In the genomic region with DNA sequence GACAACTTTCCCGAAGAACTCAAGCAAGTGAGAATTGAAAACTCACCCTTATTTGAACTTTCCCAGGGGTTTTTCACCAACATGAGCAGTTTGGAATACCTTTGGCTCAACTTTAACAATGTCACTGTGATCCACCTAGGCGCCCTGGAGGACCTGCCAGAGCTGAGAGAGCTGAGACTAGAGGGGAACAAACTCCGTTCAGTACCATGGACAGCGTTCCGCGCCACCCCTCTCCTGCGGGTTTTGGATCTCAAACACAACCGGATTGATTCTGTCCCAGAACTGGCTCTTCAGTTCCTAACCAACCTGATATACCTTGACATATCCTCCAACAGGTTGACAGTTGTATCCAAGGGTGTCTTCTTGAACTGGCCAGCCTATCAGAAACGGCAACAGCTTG, we compare ENCODE assay signal across 9 mouse cellular contexts. TPM values are rescaled to one million over a fixed set of nuclear protein-coding genes. Genes with fewer than 3 reads are reported as not detected.
DNase-seq lines count a peak whose midpoint lies in the region; ATAC-seq lines count a peak whose summit lies in the region.
"Had no signal": no experiment of that assay in that cellular context is flagged by ENCODE, and none has a peak within 500 bp of the region (broad histone marks: within the 10 kb centered on the region; RNA-seq: fewer than 3 reads in every experiment).

No protein-coding gene starts in this region.

- ATAC-seq in liver, embryonic 12.5 days: no peak
- ATAC-seq in limb, embryonic 11.5 days (ENCODE audit: insufficient number of reproducible peaks, low FRiP score, low TSS enrichment, low read depth): no peak

- no peak overlapping the region for H3K4me3 ChIP-seq in liver, embryonic 12.5 days
- no peak overlapping the region for H3K4me3 ChIP-seq in embryonic facial prominence, embryonic 10.5 days
- no peak overlapping the region for H3K4me3 ChIP-seq in limb, embryonic 11.5 days (ENCODE audit: low read depth, low read length)
- H3K4me3 ChIP-seq: embryonic facial prominence, embryonic 12.5 days had no signal

- H3K4me2 ChIP-seq in liver, embryonic 12.5 days: no peak overlapping the region
- H3K4me2 ChIP-seq in limb, embryonic 11.5 days (ENCODE audit: low read depth, severe bottlenecking): no peak overlapping the region
- H3K4me2 ChIP-seq: embryonic facial prominence, embryonic 12.5 days had no signal

- no peaks in the 10 kb centered on the region for H3K9me3 ChIP-seq in liver, embryonic 12.5 days (replicated peaks)
- no peaks in the 10 kb centered on the region for H3K9me3 ChIP-seq in embryonic facial prominence, embryonic 10.5 days
- H3K9me3 ChIP-seq in limb, embryonic 11.5 days (ENCODE audit: control insufficient read depth, low read length): no peaks in the 10 kb centered on the region
- H3K9me3 ChIP-seq: embryonic facial prominence, embryonic 12.5 days had no signal

- H3K4me1 ChIP-seq in liver, embryonic 12.5 days: no peaks in the 10 kb centered on the region
- H3K4me1 ChIP-seq in embryonic facial prominence, embryonic 10.5 days: no peaks in the 10 kb centered on the region
- no peaks in the 10 kb centered on the region for H3K4me1 ChIP-seq in limb, embryonic 11.5 days (ENCODE audit: control insufficient read depth, insufficient read depth, low read length)
- H3K4me1 ChIP-seq: embryonic facial prominence, embryonic 12.5 days had no signal

- no peaks in the 10 kb centered on the region for H3K36me3 ChIP-seq in liver, embryonic 12.5 days
- H3K36me3 ChIP-seq in embryonic facial prominence, embryonic 10.5 days (replicated peaks): no peaks in the 10 kb centered on the region
- no peaks in the 10 kb centered on the region for H3K36me3 ChIP-seq in limb, embryonic 11.5 days (ENCODE audit: control insufficient read depth, insufficient read depth, low read length)
- H3K36me3 ChIP-seq: embryonic facial prominence, embryonic 12.5 days had no signal

- 16% methylated on average over 9 of the region's 9 CpGs for WGBS in liver, embryonic 12.5 days (ENCODE audit: insufficient replicate concordance)
- 18% methylated on average over 9 of the region's 9 CpGs for WGBS in embryonic facial prominence, embryonic 10.5 days
- 19% methylated on average over 9 of the region's 9 CpGs for WGBS in limb, embryonic 11.5 days

- no peaks in the 10 kb centered on the region for H3K27me3 ChIP-seq in liver, embryonic 12.5 days (replicated peaks)
- H3K27me3 ChIP-seq in embryonic facial prominence, embryonic 10.5 days (replicated peaks; ENCODE audit: low read depth, poor library complexity, severe bottlenecking): no peaks in the 10 kb centered on the region
- H3K27me3 ChIP-seq in limb, embryonic 11.5 days (ENCODE audit: control insufficient read depth, insufficient read depth, low read length): no peaks in the 10 kb centered on the region
- H3K27me3 ChIP-seq: embryonic facial prominence, embryonic 12.5 days had no signal

- DNase-seq in liver: peak; percentile 52
- peak; percentile 50 for DNase-seq in adipocyte (ENCODE audit: low spot score)
- peak; percentile 78 for DNase-seq in embryonic facial prominence, embryonic 10.5 days (ENCODE audit: low spot score)
- peak; percentile 88 for DNase-seq in limb, embryonic 11.5 days (ENCODE audit: low spot score)
- DNase-seq in thymus, postnatal 4 days: peak; percentile 68
- DNase-seq in frontal cortex, postnatal 25 days (ENCODE audit: low spot score in 2 of 2): no peak

- H3K9ac ChIP-seq in liver, embryonic 12.5 days: no peak overlapping the region
- H3K9ac ChIP-seq in limb, embryonic 11.5 days (ENCODE audit: low read length): no peak overlapping the region
- H3K9ac ChIP-seq: embryonic facial prominence, embryonic 12.5 days had no signal

- H3K27ac ChIP-seq in liver, embryonic 12.5 days: no peak overlapping the region
- no peak overlapping the region for H3K27ac ChIP-seq in embryonic facial prominence, embryonic 10.5 days (replicated peaks)
- H3K27ac ChIP-seq in limb, embryonic 11.5 days (replicated peaks; ENCODE audit: low read depth, low read length): no peak overlapping the region
- H3K27ac ChIP-seq: embryonic facial prominence, embryonic 12.5 days; macrophage had no signal

RNA-seq across cellular contexts. Expression of gene Lrit2, which starts 0.8 kb away (rescaled TPM):
- not detected in 2 replicates for polyA plus RNA-seq in liver, embryonic 12.5 days (2016; fragmentation: Nextera tagmentation; extraction: Ambion mirVana)
- not detected in 2 replicates for polyA plus RNA-seq in embryonic facial prominence, embryonic 10.5 days (2016; fragmentation: Nextera tagmentation; extraction: Ambion mirVana)
- not detected in 2 replicates for polyA plus RNA-seq in limb, embryonic 11.5 days (2014; fragmentation: Nextera tagmentation; extraction: Ambion mirVana)
- polyA plus RNA-seq: embryonic facial prominence, embryonic 12.5 days; macrophage had no signal

RNA-seq across cellular contexts. Expression of gene Lrit1, which starts 13.9 kb away (rescaled TPM):
- polyA plus RNA-seq in liver, embryonic 12.5 days (2016; fragmentation: Nextera tagmentation; extraction: Ambion mirVana): not detected in 2 replicates
- polyA plus RNA-seq in embryonic facial prominence, embryonic 10.5 days (2016; fragmentation: Nextera tagmentation; extraction: Ambion mirVana): not detected in 2 replicates
- not detected in 2 replicates for polyA plus RNA-seq in limb, embryonic 11.5 days (2014; fragmentation: Nextera tagmentation; extraction: Ambion mirVana)
- polyA plus RNA-seq: embryonic facial prominence, embryonic 12.5 days; macrophage had no signal

RNA-seq across cellular contexts. Expression of gene Rgr, which starts 19.8 kb away (rescaled TPM):
- not detected in 2 replicates for polyA plus RNA-seq in liver, embryonic 12.5 days (2016; fragmentation: Nextera tagmentation; extraction: Ambion mirVana)
- not detected in 2 replicates for polyA plus RNA-seq in embryonic facial prominence, embryonic 10.5 days (2016; fragmentation: Nextera tagmentation; extraction: Ambion mirVana)
- not detected in 2 replicates for polyA plus RNA-seq in limb, embryonic 11.5 days (2014; fragmentation: Nextera tagmentation; extraction: Ambion mirVana)
- polyA plus RNA-seq: embryonic facial prominence, embryonic 12.5 days; macrophage had no signal

RNA-seq across cellular contexts. Expression of gene Cdhr1, which starts 29.6 kb away (rescaled TPM):
- polyA plus RNA-seq in liver, embryonic 12.5 days (2016; fragmentation: Nextera tagmentation; extraction: Ambion mirVana): not detected in 2 replicates
- polyA plus RNA-seq in embryonic facial prominence, embryonic 10.5 days (2016; fragmentation: Nextera tagmentation; extraction: Ambion mirVana): 1.5 and 2.9 TPM in 2 replicates
- polyA plus RNA-seq in limb, embryonic 11.5 days (2014; fragmentation: Nextera tagmentation; extraction: Ambion mirVana): 0.15 TPM in 1 of 2 replicates, not detected in the other
- polyA plus RNA-seq: macrophage had no signal

RNA-seq across cellular contexts. Expression of gene 2610528A11Rik, which starts 45.3 kb away (rescaled TPM):
- polyA plus RNA-seq in liver, embryonic 12.5 days (2016; fragmentation: Nextera tagmentation; extraction: Ambion mirVana): not detected in 2 replicates
- 0.49 TPM in 1 of 2 replicates, not detected in the other for polyA plus RNA-seq in embryonic facial prominence, embryonic 10.5 days (2016; fragmentation: Nextera tagmentation; extraction: Ambion mirVana)
- polyA plus RNA-seq in limb, embryonic 11.5 days (2014; fragmentation: Nextera tagmentation; extraction: Ambion mirVana): 3.0 and 3.2 TPM in 2 replicates

Comparison
In these comparisons a context has a peak if more than half of its experiments do, and no peak if none do; other contexts are left out.
1. DNase-seq: peak in liver (single experiment), adipocyte (single experiment), embryonic facial prominence, embryonic 10.5 days (single experiment), limb, embryonic 11.5 days (single experiment) and thymus, postnatal 4 days (single experiment); none in frontal cortex, postnatal 25 days (0 of 2).